Mouse (Mus musculus) lung, embryonic 14.5 days (tissue): ENCODE measurements around the gene Gpx4. TPM values are rescaled to one million over a fixed set of nuclear protein-coding genes. Genes with fewer than 3 reads are reported as not detected.

Source experiments
- ATAC-seq: fragments of 200-750 bp; cut with Nextera tagmentation; 2 replicates; pipeline ENCODE4 v1.8.0; 2017; ENCODE audit warnings: mild to moderate bottlenecking, moderate TSS enrichment, moderate library complexity; ENCODE audit not compliant: insufficient read depth
- DNase-seq: peaks from one replicate; pipeline ENCODE4 v3.0.0-alpha.2; 2015
- H3K27ac ChIP-seq: fragments of 300-500 bp; sonication (generic); 2 replicates; pipeline ENCODE4 v1.5.1; 2014; ENCODE audit warnings: low read depth, mild to moderate bottlenecking, moderate library complexity
- H3K27me3 ChIP-seq: fragments of 300-500 bp; sonication (generic); 2 replicates; pipeline ENCODE4 v1.6.1; 2014; ENCODE audit warnings: low read length, control low read depth; ENCODE audit not compliant: insufficient read depth
- H3K36me3 ChIP-seq: fragments of 300-500 bp; sonication (generic); 2 replicates; pipeline ENCODE4 v1.6.1; 2014; ENCODE audit warnings: control low read depth; ENCODE audit not compliant: insufficient read depth
- H3K4me1 ChIP-seq: fragments of 300-500 bp; sonication (generic); 2 replicates; pipeline ENCODE4 v1.6.1; 2014; ENCODE audit warnings: antibody characterized with exemption, control low read depth; ENCODE audit not compliant: insufficient read depth
- H3K4me2 ChIP-seq: fragments of 300-500 bp; sonication (generic); 2 replicates; pipeline ENCODE4 v1.6.1; 2014; ENCODE audit warnings: mild to moderate bottlenecking
- H3K4me3 ChIP-seq: fragments of 300-500 bp; sonication (generic); 2 replicates; pipeline ENCODE4 v1.5.1; 2014; ENCODE audit warnings: low read depth, low read length
- H3K9ac ChIP-seq: fragments of 300-500 bp; sonication (generic); 2 replicates; pipeline ENCODE4 v1.6.1; 2014
- H3K9me3 ChIP-seq: fragments of 300-500 bp; sonication (generic); 2 replicates; pipeline ENCODE4 v1.6.1; 2016; ENCODE audit warnings: low read depth, low read length, control low read depth
- CTCF ChIP-seq: IDR thresholded peaks from 2 replicates; pipeline ENCODE4 v1.5.1; 2016; ENCODE audit warnings: antibody characterized with exemption, low read depth
- WGBS: fragments of 180-500 bp; shearing (Covaris S2); extraction: QIAGEN DNeasy Blood & Tissue Kit; methylation state at CpG from one replicate; pipeline ENCODE4 v1.1.7; 2014; 5-methylcytosine and 5-hydroxymethylcytosine counted together
- polyA plus RNA-seq: library from polyadenylated mRNA; unstranded; fragments of >200 nt; fragmentation: Nextera tagmentation; extraction: Ambion mirVana; gene quantifications from 2 replicates; pipeline ENCODE4 v1.2.1, GENCODE M21; 2014

Gene Gpx4
- polyA plus RNA-seq, 1 experiment from 2014 or later: 471 TPM

DNA sequence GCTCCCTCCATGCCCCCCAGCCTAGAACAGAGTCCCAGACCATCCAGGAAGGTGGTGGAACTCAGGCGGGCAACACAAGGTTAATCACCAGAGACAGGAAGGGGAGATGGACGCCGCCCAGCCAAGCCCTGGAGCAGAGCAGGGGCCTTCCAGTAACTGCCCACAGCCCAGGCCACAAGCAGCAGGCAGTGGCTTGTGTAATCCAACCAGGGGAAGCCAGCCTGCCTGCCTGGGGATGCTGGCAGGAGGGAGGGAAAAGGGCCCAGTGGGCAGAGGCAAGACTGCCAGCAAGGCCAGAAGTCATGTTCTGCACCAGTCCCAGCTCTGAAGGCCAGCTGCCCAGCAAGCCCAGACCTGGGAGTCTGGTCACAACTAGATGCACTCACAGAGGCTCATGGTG, 39.9 kb downstream of the Gpx4 start:
- H3K36me3 ChIP-seq: peaks cover 31% of the 10 kb centered on the region
- ATAC-seq: no peak
- peaks cover 7% of the 10 kb centered on the region for H3K4me1 ChIP-seq
- no peak overlapping the region for H3K27ac ChIP-seq
- DNase-seq: no peak
- 78% methylated on average over 3 of the region's 3 CpGs for WGBS
- no peak overlapping the region for H3K4me2 ChIP-seq
- no peaks in the 10 kb centered on the region for H3K27me3 ChIP-seq
- no peaks in the 10 kb centered on the region for H3K9me3 ChIP-seq
- H3K4me3 ChIP-seq: no peak overlapping the region
- H3K9ac ChIP-seq: no peak overlapping the region
- no peak for TF ChIP-seq CTCF

DNA sequence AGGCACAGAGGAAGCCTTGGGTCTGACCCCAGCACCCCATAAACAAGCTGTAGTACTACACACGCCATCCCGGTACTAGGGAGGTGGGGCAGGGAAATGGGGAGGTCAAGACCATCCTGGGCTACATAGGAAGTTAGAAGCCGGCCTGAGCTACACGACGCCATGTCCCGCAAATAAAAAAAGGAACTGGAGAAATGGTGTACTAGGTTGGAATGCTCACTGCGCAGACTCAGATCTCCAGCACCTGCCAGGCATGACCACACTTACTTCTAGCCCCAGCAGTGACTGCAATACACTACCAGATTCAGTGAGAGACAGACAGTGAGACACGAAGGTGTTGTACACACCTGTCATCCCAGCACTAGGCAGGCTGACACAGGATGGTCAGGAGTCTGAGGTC, 40.5 kb downstream of the Gpx4 start:
- no peak overlapping the region for H3K27ac ChIP-seq
- H3K4me1 ChIP-seq: peaks cover 7% of the 10 kb centered on the region
- H3K4me2 ChIP-seq: no peak overlapping the region
- 87% methylated on average over 8 of the region's 8 CpGs for WGBS
- H3K36me3 ChIP-seq: peaks cover 24% of the 10 kb centered on the region
- H3K4me3 ChIP-seq: no peak overlapping the region
- TF ChIP-seq CTCF: no peak
- H3K9ac ChIP-seq: no peak overlapping the region
- DNase-seq (no peak), ATAC-seq (no peak)
- no peaks in the 10 kb centered on the region for H3K9me3 ChIP-seq
- no peaks in the 10 kb centered on the region for H3K27me3 ChIP-seq

DNA sequence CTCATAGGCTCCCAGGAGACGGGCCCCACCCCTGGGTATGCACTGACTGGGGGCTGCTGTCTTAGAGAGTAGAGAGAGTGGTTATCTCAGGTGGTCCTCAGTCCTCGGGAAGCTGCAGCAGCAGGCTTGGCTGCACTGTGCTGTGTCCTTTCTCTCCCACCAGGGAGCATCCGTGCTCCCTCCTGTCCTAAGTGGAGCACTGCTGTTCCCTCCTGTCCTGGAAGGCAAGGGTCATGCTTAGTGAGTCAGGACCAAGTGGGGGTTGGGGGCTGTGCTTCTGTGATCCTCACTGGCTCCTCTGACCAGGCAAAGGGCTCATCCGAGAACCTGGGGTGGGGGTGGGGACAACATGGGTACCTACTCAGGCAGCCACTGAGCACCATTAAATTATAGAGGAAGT, 42.2 kb downstream of the Gpx4 start:
- TF ChIP-seq CTCF: peak; percentile 30
- Histone ChIP-seq H3K36me3 (peaks cover 8% of the 10 kb centered on the region; the same call in 1 of the 2 replicates), H3K27me3 (no peaks in the 10 kb centered on the region), H3K4me3 (no peak overlapping the region), H3K27ac (no peak overlapping the region), H3K9ac (no peak overlapping the region), H3K9me3 (no peaks in the 10 kb centered on the region), H3K4me2 (no peak overlapping the region), H3K4me1 (peaks cover 5% of the 10 kb centered on the region)
- DNase-seq (no peak), ATAC-seq (no peak)
- WGBS: 46% methylated on average over 4 of the region's 4 CpGs

DNA sequence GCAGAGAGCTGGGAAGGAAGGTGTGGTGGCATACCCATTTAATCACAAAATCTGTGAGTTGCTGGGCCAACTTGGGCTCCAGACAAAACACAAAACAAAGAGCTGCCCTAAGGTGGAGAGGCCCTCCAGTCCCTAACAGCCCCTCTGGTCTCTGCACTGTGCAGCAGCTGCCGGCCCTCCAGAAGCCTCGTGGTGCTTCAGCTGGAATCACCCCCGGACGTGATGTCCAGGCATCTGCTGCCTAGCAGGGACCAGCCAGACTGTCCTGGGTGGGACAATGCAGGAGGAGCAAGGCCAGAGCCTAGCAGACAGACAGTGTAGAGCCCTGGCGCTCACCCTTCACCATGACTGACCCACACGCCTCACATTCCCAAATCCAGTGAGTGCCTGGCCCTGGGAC, 44.6 kb downstream of the Gpx4 start:
- no peaks in the 10 kb centered on the region for H3K27me3 ChIP-seq
- no peak overlapping the region for H3K4me2 ChIP-seq
- no peak overlapping the region for H3K27ac ChIP-seq
- WGBS: 75% methylated on average over 6 of the region's 6 CpGs
- 0 out of 2 replicates have a peak, but pooled peaks cover 3% of the 10 kb centered on the region for H3K36me3 ChIP-seq
- ATAC-seq: no peak
- TF ChIP-seq CTCF: no peak
- H3K9me3 ChIP-seq: no peaks in the 10 kb centered on the region
- H3K4me1 ChIP-seq: peaks cover 4% of the 10 kb centered on the region
- no peak for DNase-seq
- H3K4me3 ChIP-seq: no peak overlapping the region
- H3K9ac ChIP-seq: no peak overlapping the region

DNA sequence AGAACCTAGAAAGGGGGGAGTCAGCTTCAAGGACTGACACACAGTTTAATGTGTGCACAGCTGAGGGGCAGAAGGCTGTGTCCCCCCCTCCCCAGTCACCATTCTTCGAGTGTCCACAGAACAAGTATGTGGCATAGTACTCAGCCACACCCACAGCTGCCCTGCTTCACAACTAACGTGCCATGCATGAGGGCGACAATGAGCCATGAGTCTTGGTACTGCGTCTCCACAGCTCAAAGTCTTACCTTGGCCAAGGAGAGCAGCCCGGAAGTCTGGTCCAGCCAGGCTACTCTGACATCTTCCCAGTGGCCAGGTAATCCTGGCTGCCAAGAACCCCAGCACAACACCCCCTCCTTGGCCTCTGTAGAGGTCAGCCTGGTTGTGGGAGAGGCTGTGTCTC, 45.7 kb downstream of the Gpx4 start:
- 0 out of 2 replicates have a peak, but pooled peaks have one; percentile 25 for ATAC-seq
- Histone ChIP-seq H3K4me2 (no peak overlapping the region), H3K9ac (no peak overlapping the region; the same call in 1 of the 2 replicates), H3K4me3 (no peak overlapping the region), H3K36me3 (0 out of 2 replicates have a peak, but pooled peaks cover 3% of the 10 kb centered on the region), H3K4me1 (peaks cover 9% of the 10 kb centered on the region), H3K27ac (0 out of 2 replicates have a peak overlapping the region, but pooled peaks have one; percentile 12), H3K9me3 (no peaks in the 10 kb centered on the region), H3K27me3 (no peaks in the 10 kb centered on the region)
- DNase-seq: no peak
- TF ChIP-seq CTCF: no peak
- 67% methylated on average over 5 of the region's 5 CpGs for WGBS

DNA sequence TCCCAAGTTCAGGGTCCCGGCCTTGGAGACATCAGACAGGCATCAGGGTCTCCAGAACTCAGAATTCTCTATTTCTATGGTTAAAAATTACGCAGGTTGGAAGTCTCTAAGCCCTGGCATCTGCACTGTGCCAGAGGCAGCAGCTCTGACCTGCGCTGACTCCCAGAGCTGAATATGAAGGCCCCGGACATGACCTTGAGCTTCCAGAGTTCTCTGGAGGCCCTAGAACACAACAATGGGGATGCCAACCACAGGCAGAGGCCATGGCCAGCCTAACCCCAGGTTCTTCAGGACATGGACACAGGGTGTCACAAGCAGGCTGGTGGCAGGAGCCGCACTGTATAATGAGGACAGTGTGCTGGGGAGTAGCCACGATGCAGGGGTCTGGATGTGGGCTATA, 47.1 kb downstream of the Gpx4 start:
- H3K9ac ChIP-seq: no peak overlapping the region
- no peak overlapping the region for H3K4me3 ChIP-seq
- no peak for ATAC-seq
- H3K4me2 ChIP-seq: no peak overlapping the region
- H3K27me3 ChIP-seq: no peaks in the 10 kb centered on the region
- H3K27ac ChIP-seq: no peak overlapping the region
- no peak for DNase-seq
- no peak for TF ChIP-seq CTCF
- 0 out of 2 replicates have a peak, but pooled peaks cover 3% of the 10 kb centered on the region for H3K36me3 ChIP-seq
- peaks cover 9% of the 10 kb centered on the region for H3K4me1 ChIP-seq
- 92% methylated on average over 6 of the region's 6 CpGs for WGBS
- no peaks in the 10 kb centered on the region for H3K9me3 ChIP-seq

DNA sequence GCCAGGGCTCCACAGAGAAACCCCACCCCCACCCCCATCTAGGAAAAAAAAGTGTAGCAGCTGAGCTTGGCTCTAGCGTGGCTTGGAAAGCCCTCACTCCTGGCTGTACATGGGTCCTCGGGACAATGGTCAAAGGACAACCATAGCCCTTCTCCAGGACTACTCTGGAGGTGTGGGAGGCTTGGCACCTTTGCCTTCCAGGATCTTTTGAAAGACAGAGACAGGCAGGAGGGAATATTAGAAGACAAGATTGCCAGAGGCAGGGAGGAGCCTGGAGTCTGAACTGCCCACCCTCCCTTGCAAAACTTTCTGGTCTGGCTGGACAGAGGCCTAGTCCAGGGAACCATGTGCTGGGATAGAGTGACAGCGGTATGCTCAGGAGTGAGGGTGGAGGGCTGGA, 47.7 kb downstream of the Gpx4 start:
- WGBS: 68% methylated on average over 3 of the region's 3 CpGs
- Histone ChIP-seq H3K27me3 (no peaks in the 10 kb centered on the region), H3K4me2 (no peak overlapping the region), H3K9me3 (no peaks in the 10 kb centered on the region), H3K4me1 (peaks cover 9% of the 10 kb centered on the region), H3K9ac (no peak overlapping the region), H3K4me3 (no peak overlapping the region), H3K27ac (no peak overlapping the region), H3K36me3 (0 out of 2 replicates have a peak, but pooled peaks cover 3% of the 10 kb centered on the region)
- DNase-seq (no peak), ATAC-seq (no peak)
- TF ChIP-seq CTCF: no peak
